Mouse (Mus musculus) olfactory bulb, adult 2 months (tissue): ENCODE data around the gene Tsr3.

Experiments used
- CTCF ChIP-seq: fragments of 200-500 bp; IDR thresholded peaks from 2 replicates; pipeline ENCODE4 v1.5.1; 2012; ENCODE audit warnings: low read depth, mild to moderate bottlenecking, low read length, moderate library complexity; ENCODE audit not compliant: insufficient read depth
- POLR2A ChIP-seq: fragments of 200-500 bp; IDR thresholded peaks from 2 replicates; pipeline ENCODE4 v1.6.1; 2012; ENCODE audit warnings: mild to moderate bottlenecking, low read depth, low read length, moderate library complexity; ENCODE audit not compliant: insufficient read depth

DNA sequence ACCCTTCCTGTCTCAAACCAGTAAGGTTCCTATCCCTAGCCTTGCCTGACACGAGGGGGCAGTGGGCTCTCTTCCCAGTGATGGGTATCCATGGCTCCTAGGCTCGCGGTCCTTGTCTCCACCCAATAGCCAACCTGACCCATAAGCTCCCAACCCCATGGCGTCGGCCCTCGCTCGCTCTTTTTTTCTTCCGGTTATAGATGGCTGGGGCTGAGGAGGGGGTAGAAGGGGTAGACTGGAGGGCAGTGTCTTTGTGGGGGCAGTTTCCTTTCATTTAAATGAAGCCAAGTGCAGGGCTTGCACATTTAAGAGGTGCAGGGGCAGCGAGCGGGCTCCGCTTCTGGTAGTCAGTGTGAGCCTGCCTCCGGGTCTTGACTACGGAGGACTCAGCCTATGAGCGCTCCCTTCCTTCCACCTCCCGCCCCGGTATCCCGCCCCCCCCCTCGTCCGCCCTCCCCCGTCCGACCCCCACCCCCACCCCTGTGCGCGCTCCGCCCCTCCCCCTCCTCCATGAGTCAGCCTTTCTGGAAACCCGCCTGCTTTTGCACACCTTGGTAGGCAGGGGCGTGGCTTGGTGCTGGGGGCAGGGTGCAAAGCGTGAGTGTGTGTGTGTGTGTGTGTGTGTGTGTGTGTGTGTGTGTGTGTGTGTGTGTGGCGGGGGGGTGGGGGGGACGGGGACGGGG, 18.0 kb upstream of the Tsr3 start:
- TF ChIP-seq CTCF (no peak), POLR2A (no peak)
